Mouse (Mus musculus) small intestine, adult 2 months (tissue): Measurements from ENCODE around the gene Mfap5. TPM values are rescaled to one million over a fixed set of nuclear protein-coding genes. Genes with fewer than 3 reads are reported as not detected.
"Not testable (repeated sequence)": the region's sequence is repeated elsewhere in the genome, so short reads cannot be mapped to it uniquely, and the experiment has no call there.

ENCODE experiments used
- H3K27ac ChIP-seq: fragments of 200-500 bp; 2 replicates; pipeline ENCODE4 v1.5.1; 2012; ENCODE audit warnings: low read depth, low read length, control low read depth, inconsistent platforms; ENCODE audit not compliant: insufficient read depth
- H3K27me3 ChIP-seq: fragments of 200-500 bp; 2 replicates; pipeline ENCODE4 v1.6.1; 2012; ENCODE audit warnings: mild to moderate bottlenecking, moderate library complexity, low read length, inconsistent platforms; ENCODE audit not compliant: control insufficient read depth, insufficient read depth
- H3K36me3 ChIP-seq: fragments of 200-500 bp; 2 replicates; pipeline ENCODE4 v1.6.1; 2012; ENCODE audit warnings: mild to moderate bottlenecking, low read length, control low read depth, inconsistent platforms; ENCODE audit not compliant: control insufficient read depth, insufficient read depth
- H3K4me1 ChIP-seq: fragments of 200-500 bp; 2 replicates; pipeline ENCODE4 v1.6.1; 2012; ENCODE audit warnings: low read length, inconsistent platforms, mixed read lengths; ENCODE audit not compliant: control insufficient read depth, insufficient read depth, insufficient read length
- H3K4me3 ChIP-seq: fragments of 200-500 bp; 2 replicates; pipeline ENCODE4 v1.5.1; 2012; ENCODE audit warnings: low read depth, mild to moderate bottlenecking, control low read depth, inconsistent platforms, low read length, moderate library complexity
- CTCF ChIP-seq: fragments of 200-500 bp; IDR thresholded peaks from 2 replicates; pipeline ENCODE4 v1.5.1; 2012; ENCODE audit warnings: low read depth, mild to moderate bottlenecking, control low read depth, inconsistent platforms, low read length, moderate library complexity, mixed read lengths; ENCODE audit not compliant: insufficient replicate concordance, insufficient read length; ENCODE audit errors: extremely low read depth
- POLR2A ChIP-seq: fragments of 200-500 bp; IDR thresholded peaks from 2 replicates; pipeline ENCODE4 v1.6.1; 2012; ENCODE audit warnings: low read depth, mild to moderate bottlenecking, control low read depth, inconsistent platforms, low read length, moderate library complexity
- WGBS: fragments of 180-500 bp; shearing (Covaris S2); methylation state at CpG from one replicate; pipeline ENCODE4 v1.1.7; 2018; 5-methylcytosine and 5-hydroxymethylcytosine counted together
- polyA plus RNA-seq: library from polyadenylated mRNA; depleted of rRNA; stranded (reverse); fragments of >200 nt; gene quantifications from 2 replicates; pipeline ENCODE4 v1.2.3, GENCODE M21; 2012; rRNA removed

The Mfap5 gene
- polyA plus RNA-seq, 1 experiment = 1.7 TPM

GRCm38 (mm10) chr6:122569113-122569512, 63.5 kb downstream of the Mfap5 start:
- peaks cover 13% of the 10 kb centered on the region; the same call in 1 of the 2 replicates for H3K4me1 ChIP-seq
- no peak for TF ChIP-seq POLR2A
- no peak for TF ChIP-seq CTCF
- no peak overlapping the region for H3K27ac ChIP-seq
- H3K36me3 ChIP-seq = no peaks in the 10 kb centered on the region
- 86% methylated on average over 5 of the region's 5 CpGs for WGBS
- no peak overlapping the region for H3K4me3 ChIP-seq
- no peaks in the 10 kb centered on the region for H3K27me3 ChIP-seq

- Histone ChIP-seq H3K27me3 (no peaks in the 10 kb centered on the region), H3K4me3 (no peak overlapping the region), H3K27ac (no peak overlapping the region), H3K36me3 (no peaks in the 10 kb centered on the region), H3K4me1 (peaks cover 13% of the 10 kb centered on the region; the same call in 1 of the 2 replicates)
- TF ChIP-seq POLR2A = no peak
- TF ChIP-seq CTCF = no peak
- WGBS = 82% methylated on average over 1 of the region's 1 CpGs
Measured at GRCm38 (mm10) chr6:122569762-122570161, 64.1 kb downstream of the Mfap5 start.

GRCm38 (mm10) chr6:122570695-122571616, 65.3 kb downstream of the Mfap5 start:
- 19% methylated on average over 8 of the region's 8 CpGs for WGBS
- Histone ChIP-seq H3K27ac (peak overlapping the region; percentile 56), H3K4me3 (no peak overlapping the region), H3K4me1 (peaks cover 7% of the 10 kb centered on the region; the same call in 1 of the 2 replicates), H3K36me3 (no peaks in the 10 kb centered on the region), H3K27me3 (no peaks in the 10 kb centered on the region)
- TF ChIP-seq CTCF (no peak), POLR2A (no peak)

- no peak overlapping the region for H3K4me3 ChIP-seq
- no peaks in the 10 kb centered on the region for H3K27me3 ChIP-seq
- TF ChIP-seq CTCF (no peak), POLR2A (no peak)
- no peaks in the 10 kb centered on the region for H3K36me3 ChIP-seq
- H3K27ac ChIP-seq = 0 out of 2 replicates have a peak overlapping the region, but pooled peaks have one; percentile 20
- 23% methylated on average over 3 of the region's 3 CpGs for WGBS
- peaks cover 7% of the 10 kb centered on the region; the same call in 1 of the 2 replicates for H3K4me1 ChIP-seq
Measured at GRCm38 (mm10) chr6:122571617-122571959, 65.9 kb downstream of the Mfap5 start.

GRCm38 (mm10) chr6:122575037-122575436, 69.4 kb downstream of the Mfap5 start:
- WGBS = 88% methylated on average over 1 of the region's 1 CpGs
- peaks cover 16% of the 10 kb centered on the region for H3K36me3 ChIP-seq
- H3K4me3 ChIP-seq, H3K27ac ChIP-seq, H3K4me1 ChIP-seq, H3K27me3 ChIP-seq: not testable (repeated sequence)

GRCm38 (mm10) chr6:122577030-122577429, 71.4 kb downstream of the Mfap5 start:
- 94% methylated on average over 3 of the region's 3 CpGs for WGBS
- Histone ChIP-seq H3K27me3 (no peaks in the 10 kb centered on the region), H3K4me3 (no peak overlapping the region), H3K4me1 (peaks cover 5% of the 10 kb centered on the region; the same call in 1 of the 2 replicates), H3K27ac (no peak overlapping the region), H3K36me3 (peaks cover 31% of the 10 kb centered on the region)
- TF ChIP-seq CTCF (no peak), POLR2A (no peak)

Other genes with a start within 250 kb of the Mfap5 start
- gene Klrg1, start 223.0 kb upstream of the Mfap5 start, polyA plus RNA-seq = 0.14 and 0.28 TPM in 2 replicates
- gene M6pr, start 197.1 kb upstream of the Mfap5 start, polyA plus RNA-seq = 15.2 and 23.9 TPM in 2 replicates
- 10.5 and 13.6 TPM in 2 replicates for gene Phc1, start 165.3 kb upstream of the Mfap5 start, polyA plus RNA-seq
- 0.04 TPM in 1 of 2 replicates, not detected in the other for gene Rimklb, start 7.1 kb upstream of the Mfap5 start, polyA plus RNA-seq
- gene Aicda, start 48.0 kb downstream of the Mfap5 start, polyA plus RNA-seq = 0.17 and 0.44 TPM in 2 replicates
- gene Apobec1, start 96.6 kb downstream of the Mfap5 start, polyA plus RNA-seq = 15.2 and 15.5 TPM in 2 replicates
- gene Gdf3, start 104.2 kb downstream of the Mfap5 start, polyA plus RNA-seq = 0.14 TPM in 1 of 2 replicates, not detected in the other
- gene Dppa3, start 120.6 kb downstream of the Mfap5 start, polyA plus RNA-seq = not detected in 2 replicates
- gene Nanog, start 201.6 kb downstream of the Mfap5 start, polyA plus RNA-seq = not detected in 2 replicates